Mouse (Mus musculus) cerebellum, adult 2 months (tissue): ENCODE results near the gene Fam184a. TPM values are rescaled to one million over a fixed set of nuclear protein-coding genes. Genes with fewer than 3 reads are reported as not detected.
"Not testable (repeated sequence)": the region's sequence is repeated elsewhere in the genome, so short reads cannot be mapped to it uniquely, and the experiment has no call there.

ENCODE experiments used
- DNase-seq, 2 experiments: peaks; one replicate each; pipeline ENCODE4 v3.0.0; 2021
- H3K27ac ChIP-seq: fragments of 200-500 bp; 2 replicates; pipeline ENCODE4 v1.5.1; 2012; ENCODE audit warnings: low read length, control low read depth, inconsistent platforms; ENCODE audit not compliant: insufficient read depth
- H3K27me3 ChIP-seq: fragments of 200-500 bp; 2 replicates; pipeline ENCODE4 v1.6.1; 2012; ENCODE audit warnings: inconsistent platforms, mild to moderate bottlenecking, low read length, moderate library complexity; ENCODE audit not compliant: control insufficient read depth, insufficient read depth
- H3K4me1 ChIP-seq: fragments of 200-500 bp; 2 replicates; pipeline ENCODE4 v1.6.1; 2011; ENCODE audit warnings: low read length; ENCODE audit not compliant: control insufficient read depth, insufficient read depth
- H3K4me3 ChIP-seq: fragments of 200-500 bp; replicated peaks from 2 replicates; pipeline ENCODE3; 2011; ENCODE audit warnings: mild to moderate bottlenecking, low read depth, low read length, control low read depth; ENCODE audit not compliant: insufficient read depth
- CTCF ChIP-seq: fragments of 200-500 bp; IDR thresholded peaks from 2 replicates; pipeline ENCODE4 v1.5.1; 2011; ENCODE audit warnings: low read depth, mild to moderate bottlenecking, control low read depth, low read length, moderate library complexity, borderline replicate concordance; ENCODE audit not compliant: insufficient read depth
- POLR2A ChIP-seq: fragments of 200-500 bp; IDR thresholded peaks from 2 replicates; pipeline ENCODE4 v1.6.1; 2011; ENCODE audit warnings: low read length, control low read depth, borderline replicate concordance; ENCODE audit not compliant: insufficient read depth
- WGBS: fragments of 180-500 bp; shearing (Covaris S2); methylation state at CpG from one replicate; pipeline ENCODE4 v1.1.7; 2018; 5-methylcytosine and 5-hydroxymethylcytosine counted together
- polyA plus RNA-seq: library from polyadenylated mRNA; depleted of rRNA; stranded (reverse); fragments of >200 nt; gene quantifications from 2 replicates; pipeline ENCODE4 v1.2.3, GENCODE M21; 2012

Fam184a gene
- polyA plus RNA-seq, 1 experiment: 30.3 TPM

DNA sequence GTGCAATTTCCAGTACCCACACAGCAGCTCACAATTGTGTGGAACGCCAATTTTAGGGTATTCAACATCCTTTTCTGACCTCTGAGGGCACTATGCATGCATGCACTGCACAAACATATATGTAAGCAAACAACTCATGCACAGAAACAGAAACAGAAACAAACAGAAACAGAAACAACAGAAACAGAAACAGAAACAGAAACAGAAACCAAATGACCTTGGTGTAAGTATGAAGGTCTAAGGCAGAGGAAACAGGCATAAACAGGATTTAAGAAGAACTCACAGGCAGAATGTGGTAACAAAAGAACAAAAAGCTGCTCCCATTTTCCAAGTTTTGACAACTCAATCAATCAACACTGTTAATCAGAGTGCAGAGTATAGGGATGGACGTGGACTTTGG is 100.2 kb downstream of the Fam184a start:
- WGBS: 82% methylated on average over 2 of the region's 2 CpGs
- Histone ChIP-seq H3K4me1 (no peaks in the 10 kb centered on the region), H3K4me3 (no peak overlapping the region), H3K27me3 (no peaks in the 10 kb centered on the region), H3K27ac (no peak overlapping the region)
- DNase-seq: no peak
- TF ChIP-seq CTCF: no peak
- TF ChIP-seq POLR2A: no peak

GRCm38 (mm10) chr10:53641507-53641906 is 109.4 kb downstream of the Fam184a start:
- Histone ChIP-seq H3K4me3 (no peak overlapping the region), H3K4me1 (no peaks in the 10 kb centered on the region), H3K27ac (no peak overlapping the region), H3K27me3 (no peaks in the 10 kb centered on the region)
- TF ChIP-seq CTCF: peak; percentile 55; the same call in 1 of the 2 replicates
- no peak for TF ChIP-seq POLR2A
- peak; percentile 41 to 50 for DNase-seq

DNA sequence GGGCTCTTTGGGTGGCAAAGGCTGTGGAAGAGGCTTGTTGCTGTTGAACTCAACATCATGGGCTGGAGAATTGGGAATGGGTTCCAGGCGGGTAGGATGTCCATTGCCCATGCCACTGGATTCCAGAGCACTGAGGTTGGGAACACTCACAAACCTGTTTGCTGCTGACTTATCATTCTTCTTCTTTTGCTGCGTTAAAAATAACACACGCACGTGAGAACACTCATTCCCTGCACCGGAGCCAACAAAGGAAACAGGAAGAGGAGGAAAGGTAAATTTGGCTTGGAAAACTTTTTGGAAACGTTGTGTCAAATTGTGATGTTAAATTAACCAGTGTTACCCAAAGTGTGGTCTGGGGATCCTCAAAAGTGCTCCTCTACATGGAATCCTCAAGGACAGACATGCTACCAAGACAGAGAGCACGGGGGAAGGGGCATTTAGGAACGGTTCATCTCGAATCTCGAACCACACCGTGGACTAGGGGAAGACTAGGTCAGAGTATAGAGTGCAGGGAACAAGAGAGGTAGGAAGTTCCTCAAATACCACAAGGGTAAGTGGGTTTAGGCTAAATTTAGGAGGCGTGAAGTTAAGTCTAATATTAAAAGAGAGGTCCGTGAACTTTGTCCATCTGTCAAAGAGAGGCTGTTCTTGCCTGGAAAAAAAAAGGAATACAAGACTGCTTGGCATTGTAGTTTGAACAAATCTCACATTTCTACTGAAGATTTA is 115.5 kb downstream of the Fam184a start:
- Histone ChIP-seq H3K27ac (no peak overlapping the region), H3K4me3 (no peak overlapping the region), H3K27me3 (no peaks in the 10 kb centered on the region), H3K4me1 (no peaks in the 10 kb centered on the region)
- DNase-seq: no peak
- no peak for TF ChIP-seq CTCF
- TF ChIP-seq POLR2A: no peak
- WGBS: 85% methylated on average over 13 of the region's 13 CpGs

DNA sequence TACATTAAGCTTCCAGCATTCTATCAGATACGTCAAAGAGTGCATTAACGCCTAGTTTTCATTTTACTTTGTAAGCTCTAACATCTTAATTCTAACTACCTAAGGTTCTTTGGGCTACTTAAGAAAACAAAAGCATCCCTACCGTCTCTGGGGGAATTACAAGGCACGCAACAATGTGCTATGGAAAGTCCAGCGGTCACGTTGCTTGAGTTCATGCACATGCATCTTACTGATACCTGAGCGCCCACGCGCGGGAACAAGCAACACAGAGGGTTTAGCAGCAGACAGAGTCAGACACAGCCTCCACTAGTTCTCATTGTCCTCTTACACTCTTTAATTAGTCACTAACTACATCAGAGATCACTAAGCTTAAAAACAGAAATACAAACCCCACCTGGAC is 116.8 kb downstream of the Fam184a start:
- 82% methylated on average over 10 of the region's 10 CpGs for WGBS
- no peaks in the 10 kb centered on the region for H3K4me1 ChIP-seq
- H3K27me3 ChIP-seq: no peaks in the 10 kb centered on the region
- H3K4me3 ChIP-seq: no peak overlapping the region
- no peak overlapping the region for H3K27ac ChIP-seq
- no peak for DNase-seq
- TF ChIP-seq POLR2A (no peak), CTCF (no peak)

- Histone ChIP-seq H3K4me3 (peak within 1 kb of the TSS; percentile 90), H3K27ac (peak within 1 kb of the TSS; percentile 73)
- 49% methylated on average over 10 of the region's 10 CpGs for WGBS
- DNase-seq, H3K27me3 ChIP-seq, H3K4me1 ChIP-seq: not testable (repeated sequence)
These were observed 120.6 kb downstream of the Fam184a start, which contains the start of gene Mcm9 for GRCm38 (mm10) chr10:53630339-53630738. Mcm9 (minus strand) TSS chr10:53630439.

- TF ChIP-seq POLR2A (no peak), CTCF (no peak)
- Histone ChIP-seq H3K27me3 (no peaks in the 10 kb centered on the region), H3K27ac (peak overlapping the region; percentile 73), H3K4me3 (peak overlapping the region; percentile 90), H3K4me1 (no peaks in the 10 kb centered on the region; the same call in 1 of the 2 replicates)
- under 1% methylated on average over 35 of the region's 35 CpGs for WGBS
- DNase-seq: peak; percentile 96 to 98
These were observed 121.0 kb downstream of the Fam184a start for GRCm38 (mm10) chr10:53629918-53630250.

GRCm38 (mm10) chr10:53629247-53629917 is 121.5 kb downstream of the Fam184a start:
- under 1% methylated on average over 67 of the region's 67 CpGs for WGBS
- Histone ChIP-seq H3K4me3 (peak overlapping the region; percentile 90), H3K27me3 (no peaks in the 10 kb centered on the region), H3K4me1 (no peaks in the 10 kb centered on the region; the same call in 1 of the 2 replicates), H3K27ac (peak overlapping the region; percentile 73)
- peak; percentile 96 to 97 for DNase-seq
- TF ChIP-seq POLR2A (peak; percentile 62; the same call in 1 of the 2 replicates), CTCF (peak; percentile 50; the same call in 1 of the 2 replicates)

DNA sequence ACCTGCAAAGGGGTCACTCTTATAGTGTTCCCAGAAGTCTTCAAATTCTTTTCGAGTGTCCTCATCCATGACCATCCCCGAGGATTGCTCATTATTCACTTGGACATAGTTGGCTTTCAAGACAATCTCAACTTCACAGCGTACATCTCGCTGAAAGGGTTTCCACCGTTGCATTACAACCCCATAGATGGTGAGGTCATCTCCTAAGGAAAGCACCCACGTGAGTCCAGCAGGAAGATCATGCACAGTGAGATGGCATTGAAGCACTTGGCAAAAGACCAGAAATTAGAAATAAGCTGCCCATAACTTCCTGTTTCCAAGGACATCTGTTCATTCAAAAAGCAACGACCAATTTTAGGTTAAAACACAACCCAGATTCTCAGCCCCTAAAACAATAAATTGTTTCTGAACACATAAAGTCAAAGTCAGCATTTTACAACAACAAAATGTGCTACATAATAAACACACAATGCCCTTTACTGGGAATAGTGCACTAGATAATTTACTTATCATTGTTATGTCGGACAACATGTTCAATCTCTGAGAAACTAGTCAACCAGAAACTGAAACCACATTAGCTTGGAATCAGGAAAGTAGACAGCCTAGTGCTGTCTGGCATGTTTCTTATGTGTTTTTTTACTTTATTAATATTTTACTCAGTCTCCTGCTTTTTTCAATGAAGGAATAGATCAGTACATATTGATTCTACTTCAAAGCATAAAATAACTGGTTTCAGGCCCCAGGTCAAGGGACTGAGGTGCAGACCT is 134.9 kb downstream of the Fam184a start:
- Histone ChIP-seq H3K4me3 (no peak overlapping the region), H3K27me3 (no peaks in the 10 kb centered on the region), H3K27ac (no peak overlapping the region), H3K4me1 (peaks cover 18% of the 10 kb centered on the region; the same call in 1 of the 2 replicates)
- WGBS: 46% methylated on average over 8 of the region's 8 CpGs
- no peak for TF ChIP-seq POLR2A
- TF ChIP-seq CTCF: no peak
- DNase-seq: peak in 1 of 2 experiments; percentile 34
